ENCODE assay signal across 9 mouse cellular contexts in the genomic region with DNA sequence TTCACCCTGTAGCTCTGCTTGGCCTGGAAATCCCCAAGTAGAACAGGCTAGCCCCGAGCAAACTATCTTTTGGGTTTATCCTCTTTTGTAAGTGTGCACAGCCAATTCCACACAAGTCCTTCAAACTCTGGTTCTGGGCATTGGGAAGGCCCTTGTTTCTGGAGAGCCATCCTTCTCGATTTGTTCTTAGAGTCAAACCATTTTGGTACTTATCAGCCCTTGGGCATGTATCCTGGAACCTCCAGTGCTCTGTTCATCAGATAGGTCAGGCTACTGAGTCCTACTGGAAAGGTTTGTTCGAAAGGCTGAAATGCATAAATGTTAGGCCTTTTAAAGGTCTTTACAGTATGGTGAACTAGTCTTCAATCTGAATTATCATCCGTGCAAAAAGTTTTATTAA. TPM values are rescaled to one million over a fixed set of nuclear protein-coding genes. Genes with fewer than 3 reads are reported as not detected.
DNase-seq lines count a peak whose midpoint lies in the region; ATAC-seq and TF ChIP-seq lines count a peak whose summit lies in the region.
"Had no signal": no experiment of that assay in that cellular context is flagged by ENCODE, and none has a peak within 500 bp of the region (broad histone marks: within the 10 kb centered on the region; RNA-seq: fewer than 3 reads in every experiment).

No protein-coding gene starts in this region.

- peak; percentile 7 to 8 for DNase-seq in cerebellum, postnatal 25 days
- no peak for DNase-seq in cerebellum, adult 9-10 months
- DNase-seq in G1E (ENCODE audit: low spot score), result no peak
- DNase-seq in liver, embryonic 13.5 days, result no peak
- DNase-seq in urinary bladder, postnatal 4 days (ENCODE audit: low spot score in 2 of 2), result no peak
- DNase-seq in ovary, adult 18-20 months (ENCODE audit: low spot score), result no peak
- no peak for DNase-seq in ovary, postnatal 10 days (ENCODE audit: low spot score)

- peak overlapping the region; percentile 84 for H3K4me3 ChIP-seq in G1E (ENCODE audit: low read depth, low read length)
- peak overlapping the region; percentile 93 for H3K4me3 ChIP-seq in heart, embryonic 11.5 days (ENCODE audit: low read depth, low read length)
- H3K4me3 ChIP-seq in liver, embryonic 13.5 days (replicated peaks), result peak overlapping the region; percentile 87

- H3K4me1 ChIP-seq in G1E (ENCODE audit: insufficient read depth, low read depth, low read length), result peaks cover 25% of the 10 kb centered on the region
- H3K4me1 ChIP-seq in heart, embryonic 11.5 days (ENCODE audit: control insufficient read depth, insufficient read depth, low read length), result peaks cover 22% of the 10 kb centered on the region
- H3K4me1 ChIP-seq in liver, embryonic 13.5 days (replicated peaks), result peaks cover 23% of the 10 kb centered on the region

- peak overlapping the region; percentile 87; the same call in 1 of the 2 replicates for H3K27ac ChIP-seq in heart, embryonic 11.5 days (ENCODE audit: low read depth, low read length)
- no peak overlapping the region; the same call in 1 of the 2 replicates for H3K27ac ChIP-seq in liver, embryonic 13.5 days

- peaks cover 18% of the 10 kb centered on the region for H3K27me3 ChIP-seq in G1E (ENCODE audit: insufficient read depth, low read length)
- no peaks in the 10 kb centered on the region for H3K27me3 ChIP-seq in heart, embryonic 11.5 days (ENCODE audit: control insufficient read depth, insufficient read depth, low read length)
- no peaks in the 10 kb centered on the region for H3K27me3 ChIP-seq in liver, embryonic 13.5 days

- 45% methylated on average over 4 of the region's 4 CpGs for WGBS in heart, embryonic 11.5 days (ENCODE audit: insufficient replicate concordance)
- 34% methylated on average over 4 of the region's 4 CpGs for WGBS in liver, embryonic 13.5 days (ENCODE audit: insufficient replicate concordance)

- H3K9me3 ChIP-seq in G1E (replicated peaks), result peaks cover 5% of the 10 kb centered on the region
- H3K9me3 ChIP-seq in heart, embryonic 11.5 days (replicated peaks; ENCODE audit: control insufficient read depth, low read length), result no peaks in the 10 kb centered on the region; the same call in 1 of the 2 replicates
- H3K9me3 ChIP-seq in liver, embryonic 13.5 days (replicated peaks), result 0 out of 2 replicates have a peak, but pooled peaks cover 4% of the 10 kb centered on the region

- ATAC-seq in G1E (ENCODE audit: extremely low read depth, insufficient number of reproducible peaks, low FRiP score, poor library complexity, severe bottlenecking), result no peak
- no peak for ATAC-seq in heart, embryonic 11.5 days (replicated peaks; ENCODE audit: insufficient number of reproducible peaks, low FRiP score, low TSS enrichment)
- no peak for ATAC-seq in liver, embryonic 13.5 days (ENCODE audit: low read depth)

- peak overlapping the region; percentile 71 for H3K4me2 ChIP-seq in heart, embryonic 11.5 days
- peak overlapping the region; percentile 90 for H3K4me2 ChIP-seq in liver, embryonic 13.5 days

- H3K9ac ChIP-seq in heart, embryonic 11.5 days (ENCODE audit: low read depth, low read length), result peak overlapping the region; percentile 91
- peak overlapping the region; percentile 91 for H3K9ac ChIP-seq in liver, embryonic 13.5 days

- TF ChIP-seq CTCF in G1E (IDR thresholded peaks at IDR 0.05; ENCODE audit: low read depth, low read length), result no peak

- peaks cover 17% of the 10 kb centered on the region for H3K36me3 ChIP-seq in G1E (replicated peaks)
- H3K36me3 ChIP-seq in heart, embryonic 11.5 days (ENCODE audit: control insufficient read depth, insufficient read depth, low read length), result no peaks in the 10 kb centered on the region; the same call in 1 of the 2 replicates
- no peaks in the 10 kb centered on the region for H3K36me3 ChIP-seq in liver, embryonic 13.5 days

RNA-seq across cellular contexts. Expression of a gene that starts 0.9 kb away (rescaled TPM):
- total RNA-seq in G1E (2014; fragmentation: Nextera tagmentation), result 78.0 and 84.6 TPM in 2 replicates
- 25.7 and 27.0 TPM in 2 replicates for total RNA-seq in G1E (2017)
- 7.1 and 7.8 TPM in 2 replicates for polyA plus RNA-seq in G1E (2012)
- 6.1 and 9.6 TPM in 2 replicates for polyA plus RNA-seq in heart, embryonic 11.5 days (2014; fragmentation: Nextera tagmentation; extraction: Ambion mirVana)
- polyA plus RNA-seq in liver, embryonic 13.5 days (2015; fragmentation: Nextera tagmentation; extraction: Ambion mirVana), result 1.5 and 1.6 TPM in 2 replicates

RNA-seq across cellular contexts. Expression of a gene that starts 41.9 kb away (rescaled TPM):
- total RNA-seq in G1E (2014; fragmentation: Nextera tagmentation), result not detected in 2 replicates
- 0.16 TPM in 1 of 2 replicates, not detected in the other for total RNA-seq in G1E (2017)
- polyA plus RNA-seq in G1E (2012), result not detected in 2 replicates
- not detected in 2 replicates for polyA plus RNA-seq in heart, embryonic 11.5 days (2014; fragmentation: Nextera tagmentation; extraction: Ambion mirVana)
- polyA plus RNA-seq in liver, embryonic 13.5 days (2015; fragmentation: Nextera tagmentation; extraction: Ambion mirVana), result not detected in 2 replicates
- polyA plus RNA-seq: frontal cortex, adult 2 months had no signal

Comparison
In these comparisons a context has a peak if more than half of its experiments do, and no peak if none do; other contexts are left out.
1. DNase-seq: peak in cerebellum, postnatal 25 days (2 of 2); none in cerebellum, adult 9-10 months (single experiment), G1E (single experiment), liver, embryonic 13.5 days (single experiment), urinary bladder, postnatal 4 days (0 of 2), ovary, adult 18-20 months (single experiment) and ovary, postnatal 10 days (single experiment).
2. Peak in every context shown above with its lines, with median percentiles within 50 percentile points of each other: H3K4me3 ChIP-seq.